ENCODE assay signal across 8 mouse cellular contexts in the genomic region with DNA sequence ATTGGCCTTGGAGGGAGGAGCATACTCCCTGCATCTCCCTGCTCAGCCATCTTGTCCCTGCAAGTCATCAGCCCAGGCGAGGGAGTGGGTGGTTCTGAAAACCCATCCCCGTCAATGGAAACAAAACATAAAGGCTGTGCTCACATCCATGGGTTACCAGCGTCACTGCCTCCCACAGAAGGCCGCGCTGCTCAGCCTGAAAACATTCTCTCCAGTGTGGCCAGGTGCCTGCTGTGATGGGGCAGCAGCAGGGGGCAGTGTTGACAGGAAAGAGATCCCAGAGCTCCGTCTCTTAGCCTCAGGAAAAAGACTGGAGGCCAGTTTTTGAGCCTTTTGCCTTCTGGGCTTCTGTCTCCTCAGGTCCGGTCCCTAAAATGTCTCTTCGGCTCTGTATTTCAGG.
DNase-seq lines count a peak whose midpoint lies in the region; ATAC-seq lines count a peak whose summit lies in the region.

No protein-coding gene starts in this region.

- no peak overlapping the region for H3K4me2 ChIP-seq in forebrain, embryonic 11.5 days (ENCODE audit: low read depth, low read length, severe bottlenecking)
- no peak overlapping the region for H3K4me2 ChIP-seq in heart, embryonic 15.5 days
- H3K4me2 ChIP-seq in liver, embryonic 12.5 days, result peak overlapping the region; percentile 38
- H3K4me2 ChIP-seq in neural tube, embryonic 13.5 days, result no peak overlapping the region

- H3K4me3 ChIP-seq in forebrain, embryonic 11.5 days (ENCODE audit: low read depth, low read length), result no peak overlapping the region
- H3K4me3 ChIP-seq in heart, embryonic 15.5 days, result no peak overlapping the region
- no peak overlapping the region for H3K4me3 ChIP-seq in liver, embryonic 12.5 days
- no peak overlapping the region for H3K4me3 ChIP-seq in neural tube, embryonic 13.5 days

- H3K27ac ChIP-seq in forebrain, embryonic 11.5 days (ENCODE audit: low read depth, low read length), result 0 out of 2 replicates have a peak overlapping the region, but pooled peaks have one; percentile 42
- H3K27ac ChIP-seq in heart, embryonic 15.5 days, result peak overlapping the region; percentile 72
- peak overlapping the region; percentile 82 for H3K27ac ChIP-seq in liver, embryonic 12.5 days
- peak overlapping the region; percentile 35 for H3K27ac ChIP-seq in neural tube, embryonic 13.5 days (replicated peaks)

- H3K9me3 ChIP-seq in forebrain, embryonic 11.5 days (ENCODE audit: control insufficient read depth, low read length), result no peaks in the 10 kb centered on the region
- no peaks in the 10 kb centered on the region for H3K9me3 ChIP-seq in heart, embryonic 15.5 days (replicated peaks)
- H3K9me3 ChIP-seq in liver, embryonic 12.5 days (replicated peaks), result no peaks in the 10 kb centered on the region
- H3K9me3 ChIP-seq in neural tube, embryonic 13.5 days, result no peaks in the 10 kb centered on the region

- no peaks in the 10 kb centered on the region; the same call in 1 of the 2 replicates for H3K36me3 ChIP-seq in forebrain, embryonic 11.5 days (ENCODE audit: control insufficient read depth, insufficient read depth, low read length)
- H3K36me3 ChIP-seq in heart, embryonic 15.5 days, result no peaks in the 10 kb centered on the region
- no peaks in the 10 kb centered on the region for H3K36me3 ChIP-seq in liver, embryonic 12.5 days
- H3K36me3 ChIP-seq in neural tube, embryonic 13.5 days, result no peaks in the 10 kb centered on the region

- DNase-seq in A20 (ENCODE audit: low read depth, low spot score), result peak; percentile 34
- DNase-seq in adrenal gland, postnatal 25 days, result peak; percentile 76
- DNase-seq in forebrain, embryonic 11.5 days (ENCODE audit: low spot score), result peak; percentile 72
- DNase-seq in kidney, postnatal 14 days, result peak; percentile 81
- DNase-seq in testis, postnatal 10 days (ENCODE audit: low spot score), result peak; percentile 84

- ATAC-seq in forebrain, embryonic 11.5 days (replicated peaks; ENCODE audit: low FRiP score), result peak; percentile 31; the same call in 1 of the 2 replicates
- ATAC-seq in heart, embryonic 15.5 days (replicated peaks; ENCODE audit: insufficient number of reproducible peaks, insufficient read depth, low FRiP score, low read depth), result no peak
- peak; percentile 31; the same call in 1 of the 2 replicates for ATAC-seq in liver, embryonic 12.5 days
- no peak for ATAC-seq in neural tube, embryonic 13.5 days (ENCODE audit: low read depth)

- peaks cover 72% of the 10 kb centered on the region for H3K4me1 ChIP-seq in forebrain, embryonic 11.5 days (replicated peaks; ENCODE audit: control insufficient read depth, insufficient read depth, low read length)
- peaks cover 97% of the 10 kb centered on the region for H3K4me1 ChIP-seq in heart, embryonic 15.5 days (replicated peaks)
- peaks cover 77% of the 10 kb centered on the region for H3K4me1 ChIP-seq in liver, embryonic 12.5 days
- H3K4me1 ChIP-seq in neural tube, embryonic 13.5 days (replicated peaks), result peaks cover 96% of the 10 kb centered on the region

- WGBS in forebrain, embryonic 11.5 days, result 21% methylated on average over 8 of the region's 8 CpGs
- 33% methylated on average over 8 of the region's 8 CpGs for WGBS in heart, embryonic 15.5 days
- WGBS in liver, embryonic 12.5 days (ENCODE audit: insufficient replicate concordance), result 54% methylated on average over 8 of the region's 8 CpGs
- 17% methylated on average over 8 of the region's 8 CpGs for WGBS in neural tube, embryonic 13.5 days

- H3K27me3 ChIP-seq in forebrain, embryonic 11.5 days (ENCODE audit: control insufficient read depth, insufficient read depth, low read length), result no peaks in the 10 kb centered on the region
- no peaks in the 10 kb centered on the region for H3K27me3 ChIP-seq in heart, embryonic 15.5 days
- no peaks in the 10 kb centered on the region for H3K27me3 ChIP-seq in liver, embryonic 12.5 days (replicated peaks)
- H3K27me3 ChIP-seq in neural tube, embryonic 13.5 days, result no peaks in the 10 kb centered on the region

- H3K9ac ChIP-seq in forebrain, embryonic 11.5 days (ENCODE audit: low read length), result peak overlapping the region; percentile 9; the same call in 1 of the 2 replicates
- H3K9ac ChIP-seq in heart, embryonic 15.5 days, result no peak overlapping the region
- no peak overlapping the region; the same call in 1 of the 2 replicates for H3K9ac ChIP-seq in liver, embryonic 12.5 days
- 0 out of 2 replicates have a peak overlapping the region, but pooled peaks have one; percentile 22 for H3K9ac ChIP-seq in neural tube, embryonic 13.5 days

Comparison
In these comparisons a context has a peak if more than half of its experiments do, and no peak if none do; other contexts are left out.
1. DNase-seq: peak in every context shown above with its lines; median percentile 84 in testis, postnatal 10 days; 81 in kidney, postnatal 14 days; 76 in adrenal gland, postnatal 25 days; 72 in forebrain, embryonic 11.5 days; 34 in A20.
2. ATAC-seq: peak in forebrain, embryonic 11.5 days (single experiment) and liver, embryonic 12.5 days (single experiment); none in heart, embryonic 15.5 days (single experiment) and neural tube, embryonic 13.5 days (single experiment).
3. H3K9ac ChIP-seq: peak in forebrain, embryonic 11.5 days (single experiment) and neural tube, embryonic 13.5 days (single experiment); none in heart, embryonic 15.5 days (single experiment) and liver, embryonic 12.5 days (single experiment).
4. Peak in every context shown above with its lines, with median percentiles within 50 percentile points of each other: H3K27ac ChIP-seq.